Mouse (Mus musculus): Measurements from ENCODE around the gene Slc25a13.

DNA sequence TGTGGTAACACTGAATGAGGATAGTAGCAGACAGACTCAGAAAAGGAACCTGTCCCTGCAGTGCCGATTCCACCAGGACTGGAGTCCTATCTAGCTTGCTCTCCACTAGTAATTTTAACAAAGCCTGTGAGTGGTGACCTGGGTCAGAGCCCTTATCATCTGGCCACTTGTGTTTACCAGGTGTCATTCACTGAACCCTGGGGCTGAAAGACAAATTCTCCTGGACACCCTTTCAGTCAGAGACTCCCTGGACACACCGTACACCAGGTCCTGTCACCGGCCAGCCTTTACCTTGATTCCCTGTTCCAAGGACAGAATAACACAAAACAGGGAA lies 31.3 kb downstream of the Slc25a13 start:
- no peak for TF ChIP-seq CTCF (IDR thresholded peaks at IDR 0.05; ENCODE audit: borderline replicate concordance, extremely low read depth, insufficient read depth, insufficient read length)
- TF ChIP-seq POLR2A (IDR thresholded peaks at IDR 0.05; ENCODE audit: borderline replicate concordance, extremely low read depth, insufficient read depth, insufficient read length, poor library complexity, severe bottlenecking): no peak

All from brain, embryonic 14.5 days (tissue).